Mouse (Mus musculus) adrenal gland, adult (tissue): ENCODE results near the gene Hoxa3.
A peak's percentile ranks its signal among the peaks of the same experiment; 100 is the strongest.

Experiments used
- DNase-seq, 2 experiments: peaks; one replicate each; pipeline ENCODE4 v3.0.0; 2022 to 2023; ENCODE audit warnings: low spot score in 1 of 2; ENCODE audit not compliant: inconsistent age in 2 of 2

Gene Hoxa3

GRCm38 (mm10) chr6:52159164-52159761, 53.9 kb downstream of the Hoxa3 start:
- DNase-seq: peak; percentile 62 to 84

GRCm38 (mm10) chr6:52158276-52159051, 54.7 kb downstream of the Hoxa3 start, which contains the start of gene Hoxa1:
TSS of gene Hoxa1 (minus strand) at chr6:52158317.
- peak; percentile 90 to 96 for DNase-seq

- peak in 1 of 2 experiments; percentile 45 for DNase-seq
Measured at GRCm38 (mm10) chr6:52157466-52158275, 55.5 kb downstream of the Hoxa3 start.

- peak; percentile 6 to 19 for DNase-seq
Measured at GRCm38 (mm10) chr6:52156551-52157200, 56.5 kb downstream of the Hoxa3 start.

GRCm38 (mm10) chr6:52155471-52155870, 57.7 kb downstream of the Hoxa3 start:
- no peak for DNase-seq

- DNase-seq: no peak
Measured at GRCm38 (mm10) chr6:52154044-52154443, 59.1 kb downstream of the Hoxa3 start.

GRCm38 (mm10) chr6:52153270-52153669, 59.9 kb downstream of the Hoxa3 start:
- no peak for DNase-seq

- DNase-seq: no peak
Measured at GRCm38 (mm10) chr6:52152226-52153193, 60.6 kb downstream of the Hoxa3 start.

GRCm38 (mm10) chr6:52151571-52151970, 61.6 kb downstream of the Hoxa3 start:
- no peak for DNase-seq

- no peak for DNase-seq
Measured at GRCm38 (mm10) chr6:52150401-52150966, 62.7 kb downstream of the Hoxa3 start.

- no peak for DNase-seq
Measured at GRCm38 (mm10) chr6:52139115-52139514, 74.0 kb downstream of the Hoxa3 start.

GRCm38 (mm10) chr6:52138576-52138975, 74.6 kb downstream of the Hoxa3 start:
- DNase-seq: no peak

GRCm38 (mm10) chr6:52137841-52138535, 75.1 kb downstream of the Hoxa3 start:
- DNase-seq: no peak

- DNase-seq: no peak
Measured at GRCm38 (mm10) chr6:52123673-52124072, 89.5 kb downstream of the Hoxa3 start.

GRCm38 (mm10) chr6:52121173-52121572, 92.0 kb downstream of the Hoxa3 start:
- DNase-seq: no peak
